Mouse (Mus musculus) MEL (cell line): ENCODE data around the gene G0s2. TPM values are rescaled to one million over a fixed set of nuclear protein-coding genes. Genes with fewer than 3 reads are reported as not detected.

Source experiments
- DNase-seq: peaks from one replicate; pipeline ENCODE4 v3.0.0; 2011; ENCODE audit warnings: low read depth, low spot score
- H3K27ac ChIP-seq: 2 replicates; pipeline ENCODE4 v1.5.1; 2012; ENCODE audit warnings: low read depth, mild to moderate bottlenecking, control low read depth, low read length, moderate library complexity; ENCODE audit not compliant: control insufficient read depth
- H3K27me3 ChIP-seq, 2 experiments: fragments of 150-350 bp in 1 of 2; sonication (generic) in 1 of 2; 2 replicates each; pipeline ENCODE4 v1.6.1; 2012; ENCODE audit warnings: low read length in 2 of 2, mild to moderate bottlenecking in 2 of 2, improper control_type of control experiment in 1 of 2, moderate library complexity in 1 of 2; ENCODE audit not compliant: insufficient read depth in 2 of 2, control insufficient read depth in 1 of 2
- H3K36me3 ChIP-seq, 2 experiments: 2 replicates each; pipeline ENCODE4 v1.6.1; 2012 to 2014; ENCODE audit warnings: low read length in 2 of 2, improper control_type of control experiment in 1 of 2, inconsistent platforms in 1 of 2, mild to moderate bottlenecking in 1 of 2; ENCODE audit not compliant: insufficient read depth in 2 of 2, control insufficient read depth in 1 of 2
- H3K4me1 ChIP-seq, 2 experiments: fragments of 150-350 bp in 1 of 2; sonication (generic) in 1 of 2; 2 replicates each; pipeline ENCODE4 v1.6.1; 2012; ENCODE audit warnings: low read length in 2 of 2, improper control_type of control experiment in 1 of 2, mild to moderate bottlenecking in 1 of 2; ENCODE audit not compliant: insufficient read depth in 2 of 2, control insufficient read depth in 1 of 2
- H3K4me3 ChIP-seq, 2 experiments: fragments of 150-350 bp in 1 of 2; sonication (generic) in 1 of 2; 2 replicates each; pipeline ENCODE4 v1.5.1; 2012; ENCODE audit warnings: low read depth in 2 of 2, low read length in 2 of 2, mild to moderate bottlenecking in 2 of 2, moderate library complexity in 2 of 2, control low read depth in 1 of 2, improper control_type of control experiment in 1 of 2; ENCODE audit not compliant: control insufficient read depth in 1 of 2, insufficient read depth in 1 of 2
- H3K79me2 ChIP-seq: 2 replicates; pipeline ENCODE4 v1.6.1; 2012; ENCODE audit warnings: mild to moderate bottlenecking, low read length, moderate library complexity; ENCODE audit not compliant: control insufficient read depth, poor library complexity, insufficient read depth
- H3K9ac ChIP-seq: 2 replicates; pipeline ENCODE4 v1.6.1; 2012; ENCODE audit warnings: low read depth, mild to moderate bottlenecking, control low read depth, low read length, moderate library complexity; ENCODE audit not compliant: control insufficient read depth, poor library complexity, severe bottlenecking
- H3K9me3 ChIP-seq: fragments of 150-350 bp; sonication (generic); replicated peaks from 2 replicates; pipeline ENCODE4 v1.6.1; 2012; ENCODE audit warnings: mild to moderate bottlenecking, low read length, improper control_type of control experiment, moderate library complexity; ENCODE audit not compliant: insufficient read depth
- CHD1 ChIP-seq: IDR thresholded peaks from 2 replicates; pipeline ENCODE4 v1.6.1; 2012; ENCODE audit warnings: low read depth, mild to moderate bottlenecking, inconsistent platforms, low read length, improper control_type of control experiment
- E2F4 ChIP-seq: IDR thresholded peaks from 2 replicates; pipeline ENCODE4 v1.6.1; 2011; ENCODE audit warnings: low read depth, low read length, improper control_type of control experiment, borderline replicate concordance
- ETS1 ChIP-seq: IDR thresholded peaks from 2 replicates; pipeline ENCODE4 v1.6.1; 2012; ENCODE audit warnings: low read depth, mild to moderate bottlenecking, inconsistent platforms, low read length, improper control_type of control experiment, moderate library complexity
- GABPA ChIP-seq: IDR thresholded peaks from 2 replicates; pipeline ENCODE4 v1.6.1; 2012; ENCODE audit warnings: low read depth, mild to moderate bottlenecking, inconsistent platforms, low read length, improper control_type of control experiment, moderate library complexity
- GATA1 ChIP-seq: IDR thresholded peaks from 2 replicates; pipeline ENCODE4 v1.6.1; 2011; ENCODE audit warnings: low read depth, low read length, improper control_type of control experiment
- KAT2A ChIP-seq: conservative IDR thresholded peaks from 2 replicates; pipeline ENCODE4 v1.6.1; 2012; ENCODE audit warnings: low read depth, low read length, improper control_type of control experiment, inconsistent platforms
- MAX ChIP-seq: IDR thresholded peaks from 2 replicates; pipeline ENCODE4 v1.6.1; 2011; ENCODE audit warnings: low read length, improper control_type of control experiment
- MAZ ChIP-seq: IDR thresholded peaks from 2 replicates; pipeline ENCODE4 v1.6.1; 2012; ENCODE audit warnings: low read depth, mild to moderate bottlenecking, inconsistent platforms, low read length, improper control_type of control experiment
- MXI1 ChIP-seq: IDR thresholded peaks from 2 replicates; pipeline ENCODE4 v1.6.1; 2011; ENCODE audit warnings: mild to moderate bottlenecking, low read depth, low read length, improper control_type of control experiment
- NELFE ChIP-seq: IDR thresholded peaks from 2 replicates; pipeline ENCODE4 v1.6.1; 2011; ENCODE audit warnings: low read depth, low read length, improper control_type of control experiment
- NRF1 ChIP-seq: IDR thresholded peaks from 2 replicates; pipeline ENCODE4 v1.6.1; 2014; ENCODE audit warnings: low read depth, mild to moderate bottlenecking, inconsistent platforms, low read length, improper control_type of control experiment, moderate library complexity; ENCODE audit not compliant: poor library complexity, insufficient read depth, severe bottlenecking
- POLR2A ChIP-seq, 2 experiments: IDR thresholded peaks; 2 replicates each; pipeline ENCODE4 v1.6.1; 2011 to 2012; ENCODE audit warnings: low read length in 2 of 2, mild to moderate bottlenecking in 2 of 2, control low read depth in 1 of 2, improper control_type of control experiment in 1 of 2, low read depth in 1 of 2, moderate library complexity in 1 of 2; ENCODE audit not compliant: control insufficient read depth in 1 of 2, insufficient read depth in 1 of 2, poor library complexity in 1 of 2
- RAD21 ChIP-seq: IDR thresholded peaks from 2 replicates; pipeline ENCODE4 v1.6.1; 2011; ENCODE audit warnings: mild to moderate bottlenecking, low read depth, low read length, improper control_type of control experiment
- RCOR1 ChIP-seq: IDR thresholded peaks from 2 replicates; pipeline ENCODE4 v1.6.1; 2012; ENCODE audit warnings: low read depth, mild to moderate bottlenecking, inconsistent platforms, low read length, improper control_type of control experiment
- SIN3A ChIP-seq: IDR thresholded peaks from 2 replicates; pipeline ENCODE4 v1.6.1; 2012; ENCODE audit warnings: low read length, improper control_type of control experiment, inconsistent platforms
- SMC3 ChIP-seq: IDR thresholded peaks from 2 replicates; pipeline ENCODE4 v1.6.1; 2011; ENCODE audit warnings: low read depth, low read length, improper control_type of control experiment
- TBP ChIP-seq: IDR thresholded peaks from 2 replicates; pipeline ENCODE4 v1.8.0; 2011; ENCODE audit warnings: low read depth, low read length, improper control_type of control experiment
- TCF12 ChIP-seq: IDR thresholded peaks from 2 replicates; pipeline ENCODE4 v1.6.1; 2014; ENCODE audit warnings: low read depth, mild to moderate bottlenecking, inconsistent platforms, low read length, improper control_type of control experiment, moderate library complexity
- UBTF ChIP-seq: IDR thresholded peaks from 2 replicates; pipeline ENCODE4 v1.6.1; 2012; ENCODE audit warnings: low read depth, mild to moderate bottlenecking, inconsistent platforms, low read length, improper control_type of control experiment, moderate library complexity, borderline replicate concordance; ENCODE audit not compliant: insufficient read depth
- ZMIZ1 ChIP-seq: IDR thresholded peaks from 2 replicates; pipeline ENCODE4 v1.6.1; 2012; ENCODE audit warnings: low read depth, mild to moderate bottlenecking, inconsistent platforms, low read length, improper control_type of control experiment, moderate library complexity
- ZNF384 ChIP-seq: IDR thresholded peaks from 2 replicates; pipeline ENCODE4 v1.6.1; 2012; ENCODE audit warnings: low read depth, mild to moderate bottlenecking, inconsistent platforms, low read length, improper control_type of control experiment
- polyA plus RNA-seq, 2 experiments: library from polyadenylated mRNA; stranded (reverse) in 1 of 2; unstranded in 1 of 2; fragments of >175 nt in 1 of 2; fragments of >200 nt in 1 of 2; gene quantifications; 2 replicates each; pipeline versions ENCODE4 v1.2.1 to v1.2.4; 2012; ENCODE audit warnings: low replicate concordance in 2 of 2, low read depth in 1 of 2; ENCODE audit not compliant: insufficient read length in 2 of 2, insufficient read depth in 1 of 2, missing spikeins in 1 of 2
- total RNA-seq: library from RNA; depleted of rRNA; stranded (reverse); fragments of 300-350 nt; gene quantifications from 2 replicates; pipeline ENCODE4 v1.2.3, GENCODE M21; 2012

Gene G0s2
- total and polyA plus RNA-seq, 3 experiments: not detected

- TF ChIP-seq POLR2A (IDR thresholded peaks at IDR 0.05; ENCODE audit: control insufficient read depth in 1 of 2, insufficient read depth in 1 of 2, low read depth in 1 of 2, low read length in 2 of 2, poor library complexity in 1 of 2): no peak
- no peak for TF ChIP-seq NELFE
- no peak for TF ChIP-seq ZNF384
- no peak for TF ChIP-seq KAT2A
- TF ChIP-seq SMC3: no peak
- no peak for TF ChIP-seq E2F4
- TF ChIP-seq GATA1: no peak
- no peak for TF ChIP-seq ETS1
- no peak for TF ChIP-seq MAX
- Histone ChIP-seq H3K79me2 (no peaks in the 10 kb centered on the region), H3K9ac (no peak overlapping the region), H3K4me3 (no peak overlapping the region), H3K27ac (no peak overlapping the region), H3K9me3 (no peaks in the 10 kb centered on the region), H3K36me3 (no peaks in the 10 kb centered on the region), H3K4me1 (no peaks in the 10 kb centered on the region), H3K27me3 (no peaks in the 10 kb centered on the region; a peak in 1 of 4 replicates)
- DNase-seq: no peak
Observed at GRCm38 (mm10) chr1:193295920-193296319, 22.9 kb upstream of the G0s2 start.

- no peak overlapping the region for H3K9ac ChIP-seq
- H3K36me3 ChIP-seq: no peaks in the 10 kb centered on the region
- no peaks in the 10 kb centered on the region for H3K9me3 ChIP-seq
- no peak overlapping the region for H3K4me3 ChIP-seq
- no peaks in the 10 kb centered on the region for H3K4me1 ChIP-seq
- TF ChIP-seq CHD1 (no peak), ZMIZ1 (no peak), MAZ (no peak), SIN3A (no peak), GABPA (no peak), KAT2A (no peak), POLR2A (IDR thresholded peaks at IDR 0.05; ENCODE audit: control insufficient read depth in 1 of 2, insufficient read depth in 1 of 2, low read depth in 1 of 2, low read length in 2 of 2, poor library complexity in 1 of 2) (no peak), MXI1 (no peak), NRF1 (no peak), TBP (no peak), RAD21 (no peak), RCOR1 (no peak), TCF12 (no peak), SMC3 (no peak), UBTF (no peak)
- no peak for DNase-seq
- no peaks in the 10 kb centered on the region; a peak in 1 of 4 replicates for H3K27me3 ChIP-seq
- no peak overlapping the region for H3K27ac ChIP-seq
- no peaks in the 10 kb centered on the region for H3K79me2 ChIP-seq
Observed at GRCm38 (mm10) chr1:193293926-193294325, 20.9 kb upstream of the G0s2 start.
